Mouse (Mus musculus) neural tube, embryonic 15.5 days (tissue): ENCODE measurements at regions not wholly inside any gene's neighbourhood (a gene's known extent, or its start where the extent isn't known, plus 50 kb on each side); places are given as distances from the start of the nearest gene placed in this dataset.

Experiments
- ATAC-seq: fragments of 200-750 bp; cut with Nextera tagmentation; 2 replicates; pipeline ENCODE4 v1.8.0; 2017; ENCODE audit warnings: mild to moderate bottlenecking, moderate TSS enrichment, moderate library complexity; ENCODE audit not compliant: low FRiP score
- H3K27ac ChIP-seq: fragments of 300-500 bp; sonication (generic); replicated peaks from 2 replicates; pipeline ENCODE4 v1.5.1; 2015; ENCODE audit warnings: mild to moderate bottlenecking, inconsistent platforms
- H3K27me3 ChIP-seq: fragments of 300-500 bp; sonication (generic); replicated peaks from 2 replicates; pipeline ENCODE4 v1.6.1; 2015; ENCODE audit warnings: inconsistent platforms
- H3K36me3 ChIP-seq: fragments of 300-500 bp; sonication (generic); 2 replicates; pipeline ENCODE4 v1.6.1; 2015; ENCODE audit warnings: inconsistent platforms
- H3K4me1 ChIP-seq: fragments of 300-500 bp; sonication (generic); 2 replicates; pipeline ENCODE4 v1.6.1; 2015; ENCODE audit warnings: inconsistent platforms
- H3K4me2 ChIP-seq: fragments of 300-500 bp; sonication (generic); 2 replicates; pipeline ENCODE4 v1.6.1; 2015; ENCODE audit warnings: inconsistent platforms, mild to moderate bottlenecking, moderate library complexity
- H3K4me3 ChIP-seq: fragments of 300-500 bp; sonication (generic); replicated peaks from 2 replicates; pipeline ENCODE4 v1.5.1; 2015; ENCODE audit warnings: mild to moderate bottlenecking, inconsistent platforms
- H3K9ac ChIP-seq: fragments of 300-500 bp; sonication (generic); replicated peaks from 2 replicates; pipeline ENCODE4 v1.6.1; 2015; ENCODE audit warnings: mild to moderate bottlenecking, inconsistent platforms
- H3K9me3 ChIP-seq: fragments of 300-500 bp; sonication (generic); replicated peaks from 2 replicates; pipeline ENCODE4 v1.6.1; 2016; ENCODE audit warnings: inconsistent platforms
- WGBS: fragments of 180-500 bp; shearing (Covaris S2); methylation state at CpG from one replicate; pipeline ENCODE4 v1.1.7; 2015; ENCODE audit warnings: mixed read lengths; 5-methylcytosine and 5-hydroxymethylcytosine counted together

GRCm38 (mm10) chr1:72078926-72079550 is 133.1 kb downstream of the Mreg start:
- WGBS, result 76% methylated on average over 7 of the region's 7 CpGs
- 0 out of 2 replicates have a peak, but pooled peaks cover 4% of the 10 kb centered on the region for H3K4me1 ChIP-seq
- H3K9me3 ChIP-seq, result no peaks in the 10 kb centered on the region
- no peak overlapping the region for H3K9ac ChIP-seq
- no peak for ATAC-seq
- H3K4me2 ChIP-seq, result no peak overlapping the region
- H3K36me3 ChIP-seq, result no peaks in the 10 kb centered on the region
- no peak overlapping the region for H3K4me3 ChIP-seq
- no peaks in the 10 kb centered on the region for H3K27me3 ChIP-seq
- no peak overlapping the region for H3K27ac ChIP-seq

DNA sequence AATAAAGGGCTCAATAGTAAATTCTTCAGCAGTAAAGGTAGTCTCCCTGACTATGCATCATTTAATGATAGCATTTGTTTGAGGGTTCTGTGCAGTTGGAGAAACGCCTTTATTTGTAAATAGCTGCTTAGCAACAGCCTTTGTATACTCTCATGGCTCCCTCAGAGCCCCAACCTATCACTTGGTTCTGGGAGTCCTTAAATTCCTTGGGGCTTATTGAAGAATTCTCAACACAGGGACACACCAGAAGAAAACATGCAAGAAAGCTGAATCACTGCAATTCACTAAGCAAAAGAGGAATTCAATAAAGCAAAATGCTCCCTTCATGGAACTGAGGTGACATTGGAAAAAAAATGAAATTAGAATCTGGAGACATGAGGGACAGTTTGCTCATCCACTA is 135.8 kb downstream of the Mreg start:
- Histone ChIP-seq H3K4me2 (no peak overlapping the region), H3K9me3 (no peaks in the 10 kb centered on the region), H3K9ac (no peak overlapping the region), H3K4me3 (no peak overlapping the region), H3K36me3 (no peaks in the 10 kb centered on the region), H3K4me1 (0 out of 2 replicates have a peak, but pooled peaks cover 4% of the 10 kb centered on the region), H3K27me3 (no peaks in the 10 kb centered on the region), H3K27ac (no peak overlapping the region)
- 2% methylated on average over 1 of the region's 1 CpGs for WGBS
- no peak for ATAC-seq

DNA sequence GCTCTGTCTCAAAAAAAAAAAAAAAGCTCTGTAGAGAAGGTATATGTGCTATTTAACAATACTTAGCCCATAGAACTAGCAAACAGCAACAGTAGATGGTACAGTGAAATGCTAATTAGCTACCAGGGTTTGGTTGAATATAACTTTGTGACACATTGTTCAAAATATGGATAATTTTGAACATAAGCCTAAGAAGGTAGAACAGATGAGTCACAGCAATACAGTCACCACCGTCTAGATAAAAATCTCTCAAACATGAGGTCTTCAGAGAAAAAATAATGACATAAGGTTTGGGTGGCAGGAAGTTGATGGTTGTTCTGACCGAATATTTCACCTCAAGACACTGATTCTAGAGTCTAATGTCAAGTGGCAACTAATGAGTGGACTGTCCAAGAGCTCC is 136.6 kb downstream of the Mreg start:
- Histone ChIP-seq H3K4me1 (0 out of 2 replicates have a peak, but pooled peaks cover 4% of the 10 kb centered on the region), H3K4me2 (no peak overlapping the region), H3K9ac (no peak overlapping the region), H3K27me3 (no peaks in the 10 kb centered on the region), H3K27ac (no peak overlapping the region), H3K36me3 (no peaks in the 10 kb centered on the region), H3K9me3 (no peaks in the 10 kb centered on the region), H3K4me3 (no peak overlapping the region)
- ATAC-seq, result no peak
- WGBS, result 83% methylated on average over 2 of the region's 2 CpGs

GRCm38 (mm10) chr1:72073245-72073644 is 138.9 kb downstream of the Mreg start:
- Histone ChIP-seq H3K27ac (no peak overlapping the region), H3K36me3 (no peaks in the 10 kb centered on the region), H3K4me3 (no peak overlapping the region), H3K9me3 (no peaks in the 10 kb centered on the region), H3K4me2 (no peak overlapping the region), H3K9ac (no peak overlapping the region), H3K27me3 (no peaks in the 10 kb centered on the region), H3K4me1 (0 out of 2 replicates have a peak, but pooled peaks cover 4% of the 10 kb centered on the region)
- WGBS, result 64% methylated on average over 4 of the region's 4 CpGs
- ATAC-seq, result no peak

- H3K4me1 ChIP-seq, result no peaks in the 10 kb centered on the region
- H3K4me3 ChIP-seq, result no peak overlapping the region
- H3K9ac ChIP-seq, result no peak overlapping the region
- H3K27ac ChIP-seq, result no peak overlapping the region
- no peaks in the 10 kb centered on the region for H3K36me3 ChIP-seq
- no peak for ATAC-seq
- 77% methylated on average over 5 of the region's 5 CpGs for WGBS
- H3K4me2 ChIP-seq, result no peak overlapping the region
- no peaks in the 10 kb centered on the region for H3K27me3 ChIP-seq
- H3K9me3 ChIP-seq, result no peaks in the 10 kb centered on the region
These were observed 141.6 kb downstream of the Mreg start for GRCm38 (mm10) chr1:72070489-72070888.

GRCm38 (mm10) chr1:72069056-72069455 is 143.1 kb downstream of the Mreg start:
- no peak overlapping the region for H3K9ac ChIP-seq
- 0 out of 2 replicates have a peak, but pooled peaks cover 5% of the 10 kb centered on the region for H3K4me1 ChIP-seq
- 61% methylated on average over 4 of the region's 4 CpGs for WGBS
- no peak overlapping the region for H3K4me2 ChIP-seq
- ATAC-seq, result no peak
- H3K4me3 ChIP-seq, result no peak overlapping the region
- no peaks in the 10 kb centered on the region for H3K9me3 ChIP-seq
- no peaks in the 10 kb centered on the region for H3K27me3 ChIP-seq
- no peaks in the 10 kb centered on the region for H3K36me3 ChIP-seq
- H3K27ac ChIP-seq, result no peak overlapping the region

- no peak overlapping the region for H3K27ac ChIP-seq
- H3K9ac ChIP-seq, result no peak overlapping the region
- no peak for ATAC-seq
- no peak overlapping the region for H3K4me2 ChIP-seq
- peaks cover 12% of the 10 kb centered on the region; the same call in 1 of the 2 replicates for H3K4me1 ChIP-seq
- H3K9me3 ChIP-seq, result no peaks in the 10 kb centered on the region
- H3K27me3 ChIP-seq, result no peaks in the 10 kb centered on the region
- no peak overlapping the region for H3K4me3 ChIP-seq
- 44% methylated on average over 13 of the region's 13 CpGs for WGBS
- H3K36me3 ChIP-seq, result no peaks in the 10 kb centered on the region
These were observed 147.0 kb downstream of the Mreg start for GRCm38 (mm10) chr1:72065090-72065489.

DNA sequence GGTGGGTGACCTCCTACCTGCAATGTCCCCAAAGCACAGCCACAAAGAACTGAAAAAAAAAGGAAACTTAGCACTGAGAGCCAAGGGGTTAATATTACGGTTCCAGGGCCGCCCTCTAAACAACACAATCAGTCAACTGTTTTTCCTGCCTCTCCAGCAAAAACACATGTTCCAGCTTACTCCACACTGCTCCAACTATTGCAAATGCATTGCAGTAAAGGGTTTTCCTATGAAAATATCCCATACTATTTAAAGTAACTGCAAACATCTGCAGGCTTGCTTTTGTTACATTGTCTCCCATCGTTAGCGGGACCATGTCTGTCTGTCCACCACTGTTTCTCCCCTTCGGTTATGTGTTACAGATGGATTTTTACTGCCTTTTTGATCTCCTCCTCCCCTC is 151.7 kb downstream of the Mreg start:
- H3K4me2 ChIP-seq, result no peak overlapping the region
- 59% methylated on average over 5 of the region's 5 CpGs for WGBS
- no peak overlapping the region for H3K4me3 ChIP-seq
- H3K4me1 ChIP-seq, result peaks cover 12% of the 10 kb centered on the region; the same call in 1 of the 2 replicates
- no peak for ATAC-seq
- H3K36me3 ChIP-seq, result no peaks in the 10 kb centered on the region
- H3K9me3 ChIP-seq, result no peaks in the 10 kb centered on the region
- no peak overlapping the region for H3K9ac ChIP-seq
- H3K27ac ChIP-seq, result no peak overlapping the region
- no peaks in the 10 kb centered on the region for H3K27me3 ChIP-seq

- ATAC-seq, result no peak
- Histone ChIP-seq H3K4me3 (no peak overlapping the region), H3K36me3 (no peaks in the 10 kb centered on the region), H3K9me3 (no peaks in the 10 kb centered on the region), H3K4me1 (peaks cover 3% of the 10 kb centered on the region; the same call in 1 of the 2 replicates), H3K9ac (no peak overlapping the region), H3K27me3 (no peaks in the 10 kb centered on the region), H3K4me2 (no peak overlapping the region), H3K27ac (no peak overlapping the region)
- 83% methylated on average over 7 of the region's 7 CpGs for WGBS
These were observed 153.9 kb downstream of the Mreg start for GRCm38 (mm10) chr1:72058045-72058703.

DNA sequence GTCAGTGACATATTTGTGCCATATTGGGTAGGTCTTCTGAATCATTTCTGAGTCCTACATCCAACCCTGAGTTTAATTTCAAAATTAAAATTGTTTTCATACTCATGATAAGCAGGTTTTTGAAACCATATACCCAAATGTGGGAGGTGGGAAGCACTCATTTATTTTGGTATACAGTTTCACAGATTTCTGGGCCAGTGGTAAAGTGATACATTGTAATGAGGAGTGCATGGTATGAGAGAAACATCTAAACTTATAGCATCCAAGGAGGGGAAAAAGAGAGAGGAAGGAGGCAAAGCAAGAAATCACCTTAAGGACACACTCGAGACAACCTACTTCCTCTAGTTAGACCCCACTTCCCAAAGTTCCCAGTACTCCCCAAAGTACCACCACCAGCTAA is 157.6 kb downstream of the Mreg start:
- 90% methylated on average over 1 of the region's 1 CpGs for WGBS
- Histone ChIP-seq H3K9ac (no peak overlapping the region), H3K4me1 (no peaks in the 10 kb centered on the region), H3K36me3 (no peaks in the 10 kb centered on the region), H3K4me3 (no peak overlapping the region), H3K9me3 (no peaks in the 10 kb centered on the region), H3K27me3 (no peaks in the 10 kb centered on the region), H3K4me2 (no peak overlapping the region), H3K27ac (no peak overlapping the region)
- no peak for ATAC-seq

- Histone ChIP-seq H3K4me1 (no peaks in the 10 kb centered on the region), H3K9me3 (no peaks in the 10 kb centered on the region), H3K27ac (no peak overlapping the region), H3K4me2 (no peak overlapping the region), H3K4me3 (no peak overlapping the region), H3K36me3 (no peaks in the 10 kb centered on the region), H3K9ac (no peak overlapping the region), H3K27me3 (no peaks in the 10 kb centered on the region)
- ATAC-seq, result no peak
- 88% methylated on average over 3 of the region's 3 CpGs for WGBS
These were observed 161.2 kb downstream of the Mreg start for GRCm38 (mm10) chr1:72050858-72051257.

DNA sequence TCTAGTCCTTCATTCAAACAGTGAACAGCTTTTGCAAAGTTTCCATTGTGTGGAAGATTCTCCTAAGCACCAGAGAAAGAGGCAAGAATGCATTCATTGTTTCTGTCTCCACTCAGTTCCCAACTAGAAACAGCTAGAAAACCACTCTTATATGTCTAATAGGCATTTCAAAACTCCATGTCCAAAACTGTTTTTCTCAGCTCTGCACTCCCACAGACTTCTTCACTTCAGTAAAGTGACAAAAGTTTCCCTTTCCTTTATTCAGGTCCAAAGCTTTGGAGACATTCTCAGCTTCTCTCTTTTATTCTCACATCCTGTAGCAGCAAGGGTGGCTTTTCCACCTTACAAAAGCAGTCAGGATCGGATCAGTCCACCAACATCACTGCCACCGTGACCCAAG is 166.0 kb downstream of the Mreg start:
- H3K27me3 ChIP-seq, result no peaks in the 10 kb centered on the region
- no peaks in the 10 kb centered on the region for H3K9me3 ChIP-seq
- no peak overlapping the region for H3K9ac ChIP-seq
- H3K27ac ChIP-seq, result no peak overlapping the region
- H3K4me3 ChIP-seq, result no peak overlapping the region
- no peak for ATAC-seq
- no peaks in the 10 kb centered on the region for H3K36me3 ChIP-seq
- H3K4me2 ChIP-seq, result no peak overlapping the region
- WGBS, result 77% methylated on average over 2 of the region's 2 CpGs
- no peaks in the 10 kb centered on the region for H3K4me1 ChIP-seq
